Mouse (Mus musculus): ENCODE data around the gene Trak1.

The Trak1 gene

DNA sequence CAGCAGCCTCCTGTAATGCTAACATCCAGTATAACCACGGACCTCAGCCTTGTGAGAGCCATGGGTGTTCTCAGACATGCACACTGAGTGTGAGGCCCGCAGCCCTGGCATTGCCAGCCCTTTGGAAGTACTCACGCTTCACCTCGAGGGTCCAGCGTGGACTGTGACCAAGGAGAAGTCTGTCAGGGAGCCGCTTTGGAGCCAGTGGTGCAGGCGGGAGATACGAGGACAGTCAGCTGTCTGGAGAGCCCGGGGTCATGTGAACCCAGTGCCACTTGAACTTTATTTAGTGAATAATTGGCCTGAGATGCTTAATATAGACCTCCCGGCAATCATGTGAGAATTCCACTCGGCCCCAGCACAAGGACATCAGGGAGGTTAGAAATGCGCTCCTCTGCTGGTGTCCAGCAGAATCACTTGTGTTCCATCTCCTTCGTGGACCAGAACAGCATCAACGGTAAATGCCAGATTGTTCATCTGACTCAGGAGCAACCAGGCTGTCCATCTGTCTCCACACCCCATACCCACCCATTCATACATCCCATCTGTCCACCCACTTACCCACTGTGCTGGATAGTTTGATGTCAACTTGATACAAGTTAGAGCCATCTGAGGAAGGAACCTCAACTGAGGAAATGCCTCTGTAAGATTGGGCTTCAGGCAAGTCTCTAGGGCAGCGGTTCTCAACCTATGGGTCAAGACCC is 48.3 kb downstream of the Trak1 start:
- no peak for DNase-seq (ENCODE audit: low read depth, low spot score)

DNA sequence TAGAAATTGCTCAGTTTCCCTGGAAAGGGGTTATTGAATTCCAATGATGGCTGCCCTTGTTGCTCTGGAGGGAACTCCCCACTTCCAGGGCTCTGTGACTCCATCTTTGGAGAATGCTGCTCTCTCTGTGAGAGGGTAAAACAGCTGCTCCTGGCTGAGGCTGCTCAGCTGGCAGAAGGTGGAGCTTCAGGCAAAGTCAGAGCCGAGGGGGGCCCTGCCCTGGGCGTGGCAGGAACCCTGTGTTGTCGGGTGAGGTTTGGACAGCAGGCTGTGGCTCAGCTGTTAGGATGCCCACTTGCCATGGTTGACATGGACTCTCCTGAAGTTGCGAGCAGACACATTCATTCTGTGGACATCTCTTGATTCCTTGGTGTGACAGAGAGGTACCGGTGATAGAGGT is 49.3 kb downstream of the Trak1 start:
- no peak for DNase-seq (ENCODE audit: low read depth, low spot score)

DNA sequence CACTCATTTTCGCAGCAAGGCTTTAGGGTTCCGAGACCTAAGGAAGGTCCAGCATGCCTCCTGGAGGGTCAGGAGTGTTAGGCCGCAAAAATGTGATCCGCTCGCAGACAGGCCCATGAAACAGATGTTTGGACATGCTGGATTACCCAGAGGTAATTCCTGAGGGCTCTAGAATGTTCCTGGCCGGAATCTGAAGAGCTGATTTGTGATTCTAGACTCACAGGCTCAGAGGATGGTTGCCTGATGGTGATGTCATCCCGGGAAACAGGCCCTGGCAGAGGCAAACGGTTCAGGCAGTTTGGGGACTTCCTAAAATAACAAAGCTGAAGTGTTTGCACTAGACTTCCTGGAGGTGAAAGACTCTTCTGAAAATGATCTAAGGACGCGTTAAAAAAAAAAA is 50.7 kb downstream of the Trak1 start:
- no peak for DNase-seq (ENCODE audit: low read depth, low spot score)

DNA sequence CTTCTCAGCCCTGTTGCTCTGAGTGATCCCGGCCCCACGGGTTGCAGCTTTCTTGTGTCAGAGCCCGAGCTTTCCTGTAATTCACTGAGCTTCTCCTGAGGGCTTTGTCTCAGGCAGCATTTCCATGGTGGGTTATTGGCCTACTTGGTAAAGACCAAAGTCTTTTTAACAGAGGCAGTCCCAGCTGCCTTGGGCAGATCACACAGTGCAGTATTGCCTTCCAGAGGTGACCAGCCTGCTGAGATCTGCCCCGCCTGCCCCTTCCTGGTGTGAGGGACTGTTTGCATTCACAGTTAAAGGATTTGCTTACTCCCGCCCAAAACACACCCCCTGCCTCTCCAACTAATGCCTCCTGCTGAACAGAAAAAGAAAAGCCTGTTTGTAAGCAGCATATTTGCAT is 51.2 kb downstream of the Trak1 start:
- no peak for DNase-seq (ENCODE audit: low read depth, low spot score)

DNA sequence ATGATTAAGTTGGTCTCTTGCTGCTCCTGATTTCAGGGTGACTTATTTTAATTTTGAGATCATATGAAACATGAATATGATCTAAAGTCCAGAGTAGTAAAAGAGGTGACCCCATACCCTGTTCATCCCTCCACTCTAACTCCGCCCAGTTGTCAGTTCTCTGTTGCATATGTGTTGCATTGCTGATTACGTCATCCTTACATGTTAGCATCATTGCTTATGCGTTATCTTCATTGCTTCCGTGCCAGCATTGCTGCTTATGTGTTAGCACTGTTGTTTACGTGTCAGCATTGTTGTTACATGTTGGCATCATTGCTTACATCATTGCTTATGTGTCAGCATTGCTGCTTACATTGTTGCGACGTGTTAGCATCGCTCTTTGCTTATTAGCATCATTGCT is 51.8 kb downstream of the Trak1 start:
- DNase-seq (ENCODE audit: low read depth, low spot score): no peak

DNA sequence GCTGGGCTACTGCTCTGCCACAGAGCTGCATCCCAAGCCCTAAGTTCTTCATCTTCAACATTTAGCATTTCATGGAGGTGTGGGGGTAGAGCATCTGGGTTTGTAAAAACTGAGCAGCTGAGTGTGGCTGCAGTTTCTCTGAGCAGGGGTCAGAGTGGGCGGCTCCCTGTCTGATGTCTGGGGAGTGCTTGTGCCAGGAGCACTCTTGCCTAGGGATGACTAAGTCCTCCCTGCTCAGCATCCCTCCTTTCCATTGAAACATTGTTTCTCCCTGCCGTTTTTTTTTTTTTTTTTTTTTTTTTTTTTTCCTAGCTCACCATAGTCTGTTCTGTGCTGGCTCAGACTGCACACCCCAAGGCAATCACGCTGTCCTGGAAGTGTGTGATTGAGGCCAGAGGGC is 53.3 kb downstream of the Trak1 start:
- DNase-seq (ENCODE audit: low read depth, low spot score): no peak

DNA sequence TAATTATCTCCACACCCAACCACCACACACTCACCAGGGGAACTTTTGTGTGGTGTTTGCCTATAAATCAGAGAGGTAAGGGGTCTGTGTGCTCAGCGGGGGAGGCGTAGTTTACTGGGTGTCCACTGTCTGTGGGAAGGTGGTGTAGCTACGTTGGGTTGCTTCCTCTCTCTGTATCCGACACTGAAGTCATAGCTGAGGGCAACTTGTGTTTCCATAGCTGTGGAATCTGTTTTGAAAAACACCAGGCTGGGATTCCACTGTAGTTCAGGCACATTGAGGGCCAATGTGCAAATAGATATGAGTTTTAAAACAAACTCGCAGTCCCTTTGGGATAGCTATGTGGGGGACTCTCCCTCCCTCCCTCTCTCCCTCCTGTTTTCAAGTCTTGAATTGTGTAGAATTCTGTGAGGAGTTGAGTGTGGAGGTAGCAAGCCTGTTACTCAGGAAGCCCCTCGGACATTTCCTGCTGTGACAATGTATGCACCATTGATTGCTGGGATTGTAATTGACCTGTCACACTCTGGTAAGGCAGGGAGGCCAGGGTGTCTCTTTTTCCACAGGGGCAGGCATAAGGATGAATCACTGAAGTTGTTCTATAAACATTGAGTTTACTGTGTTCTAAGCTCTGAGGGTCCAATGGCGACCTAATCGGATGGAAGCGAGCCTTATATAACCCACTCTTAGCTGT is 54.2 kb downstream of the Trak1 start:
- no peak for DNase-seq (ENCODE audit: low read depth, low spot score)

DNA sequence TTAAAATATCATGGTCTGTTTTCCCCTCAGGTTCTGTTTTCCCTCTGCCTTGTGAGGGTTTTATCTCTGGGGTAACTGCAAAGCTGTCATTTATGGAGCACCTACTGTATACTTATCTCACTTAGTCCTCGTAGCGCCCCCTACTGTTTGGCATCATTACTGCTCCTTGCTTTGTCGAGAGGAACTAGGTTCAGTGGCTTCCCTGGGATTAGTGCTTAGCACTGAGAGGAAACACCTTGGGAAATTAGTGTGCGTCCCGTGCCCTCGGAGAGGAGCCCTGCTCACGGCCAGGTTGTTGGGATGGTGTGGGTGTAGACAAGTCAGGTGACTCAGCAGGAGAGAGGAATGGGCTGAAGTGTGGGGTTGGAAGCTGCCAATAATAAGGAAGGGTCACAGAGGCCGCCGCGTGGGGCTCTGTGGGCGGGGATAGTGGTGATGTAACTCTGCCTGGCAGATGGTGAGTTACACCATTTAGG is 54.9 kb downstream of the Trak1 start:
- no peak for DNase-seq (ENCODE audit: low read depth, low spot score)

DNA sequence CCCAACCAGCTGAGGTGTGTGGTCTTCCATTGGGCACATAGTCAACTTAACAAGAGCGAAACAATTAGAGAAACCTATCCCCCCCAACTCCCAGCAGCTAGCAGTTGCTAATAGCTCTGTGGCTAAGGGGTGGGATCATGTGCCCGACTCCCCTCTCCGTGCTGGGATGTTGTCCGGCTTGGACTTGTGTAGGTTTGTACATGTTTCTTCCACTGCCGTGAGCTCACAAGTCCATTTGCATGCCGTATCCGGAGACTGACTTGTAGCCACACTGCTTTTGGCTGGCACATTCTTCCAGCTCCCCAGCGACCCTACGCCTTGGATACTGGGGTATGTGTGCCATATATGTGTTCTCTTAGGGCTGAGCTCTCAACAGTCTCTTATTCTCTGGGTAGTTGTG is 55.4 kb downstream of the Trak1 start:
- no peak for DNase-seq (ENCODE audit: low read depth, low spot score)

DNA sequence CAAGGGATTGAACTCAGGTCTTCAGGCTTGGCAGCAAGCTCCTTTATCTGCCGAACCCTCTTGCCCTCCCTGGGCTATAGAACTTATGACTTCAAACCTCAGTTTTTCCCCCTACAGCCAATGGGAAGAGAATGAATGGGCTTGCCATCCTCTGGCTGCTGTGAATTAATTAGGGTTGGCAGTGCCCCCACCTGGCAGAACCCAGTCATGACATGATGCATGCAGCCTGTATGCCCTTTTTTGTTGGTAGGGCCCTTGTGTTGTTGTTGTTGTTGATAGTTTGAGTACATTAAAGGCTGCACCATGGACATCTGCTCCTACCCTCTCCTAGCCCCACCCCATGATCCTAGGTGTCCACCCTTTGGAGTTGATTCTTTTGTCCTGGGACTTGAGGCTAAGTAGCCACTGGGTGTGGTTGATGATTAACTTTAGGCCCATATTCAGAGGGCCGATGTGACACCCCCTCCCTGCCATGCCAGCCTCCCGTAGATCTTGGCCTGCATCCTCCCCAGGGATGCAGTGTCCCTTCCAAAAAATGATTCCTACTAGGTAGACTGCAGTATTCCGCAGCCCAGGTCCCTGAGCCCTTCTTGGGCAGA is 57.6 kb downstream of the Trak1 start:
- no peak for DNase-seq (ENCODE audit: low read depth, low spot score)

DNA sequence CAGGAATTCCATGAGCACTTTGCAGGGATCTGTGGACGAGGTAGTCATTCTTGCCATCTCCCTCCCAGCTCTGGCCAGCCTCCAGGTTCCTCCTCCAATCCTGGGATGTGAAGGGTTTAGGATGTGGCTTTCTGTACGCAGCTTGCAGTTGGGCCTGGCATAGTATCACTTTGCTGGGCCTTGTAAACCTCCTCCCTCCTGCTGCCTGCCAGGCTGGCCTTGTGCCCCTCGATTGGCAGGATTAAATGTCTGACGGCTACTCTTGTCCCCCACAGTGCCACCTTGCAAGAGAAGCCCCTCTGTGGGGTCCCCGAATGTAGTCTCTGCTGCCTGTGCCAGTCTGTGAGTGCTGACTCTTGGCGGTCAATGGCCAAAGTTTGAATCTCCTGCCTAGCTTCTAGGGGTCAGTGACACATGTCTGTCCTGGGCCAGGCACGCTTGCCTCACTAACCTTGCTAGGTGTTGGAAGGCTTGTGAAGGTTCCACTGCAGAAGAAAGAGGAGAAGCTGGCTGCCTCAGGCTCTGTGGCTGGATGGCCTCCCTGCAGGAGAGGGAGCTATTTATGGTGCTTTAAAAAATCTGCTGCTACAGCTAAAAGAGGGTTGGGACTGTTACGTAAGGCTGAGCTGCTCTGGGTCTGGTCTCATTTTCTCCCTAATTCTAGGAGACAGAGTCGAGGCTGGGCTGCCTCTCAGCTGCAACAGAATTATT is 58.3 kb downstream of the Trak1 start:
- DNase-seq (ENCODE audit: low read depth, low spot score): no peak

DNA sequence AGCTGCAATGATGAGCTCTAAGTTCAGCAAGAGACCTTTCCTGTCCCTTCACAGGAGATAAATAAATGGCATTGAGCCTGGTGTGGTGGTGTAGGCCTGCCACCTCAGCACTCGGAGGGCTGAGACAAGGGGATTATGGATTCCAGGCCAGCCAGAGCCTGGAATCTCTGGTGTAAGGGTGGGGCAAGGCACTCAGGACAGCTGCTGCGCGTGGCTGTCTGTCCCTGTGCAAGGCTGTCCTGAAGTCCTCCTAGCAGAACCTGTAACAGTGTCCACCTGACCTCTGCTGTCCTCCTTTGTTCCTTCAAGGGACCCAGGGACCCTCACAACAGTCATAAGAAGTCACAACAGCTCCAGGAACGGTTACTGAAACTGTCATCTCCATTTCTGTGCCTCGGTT is 59.8 kb downstream of the Trak1 start:
- no peak for DNase-seq (ENCODE audit: low read depth, low spot score)

DNA sequence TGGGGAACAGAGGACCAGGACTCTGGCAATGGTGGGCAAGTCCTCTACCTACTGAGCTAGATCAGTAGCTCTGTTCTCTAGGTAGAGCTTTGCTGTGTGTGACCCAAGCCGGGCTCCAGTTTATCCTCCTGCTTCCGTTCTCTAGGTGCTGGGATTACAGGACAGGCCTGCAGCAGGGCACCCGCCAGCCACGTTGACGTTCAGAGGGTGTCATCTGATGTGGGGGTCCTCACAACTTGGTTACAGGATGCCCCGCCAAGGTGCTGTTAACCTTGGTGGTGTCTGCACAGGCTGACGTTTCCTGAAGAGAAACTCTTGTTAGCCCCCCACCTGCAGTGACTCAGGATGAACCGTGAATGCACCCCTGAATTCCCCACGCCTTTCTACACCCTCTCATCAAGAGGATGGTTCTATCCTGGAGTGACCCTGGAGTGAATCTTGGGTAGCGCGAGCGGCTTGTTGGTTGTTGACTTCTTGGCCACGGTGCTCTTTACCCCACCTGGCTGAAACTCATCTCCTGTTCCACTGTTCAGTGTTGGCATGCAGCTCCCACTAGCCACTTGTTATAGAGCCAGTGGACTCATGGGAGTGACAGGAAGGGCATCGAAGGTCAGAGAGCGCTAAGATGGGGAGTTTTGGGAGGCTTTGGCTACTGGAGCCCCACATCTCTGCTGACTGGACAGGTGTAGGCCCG is 60.4 kb downstream of the Trak1 start:
- DNase-seq (ENCODE audit: low read depth, low spot score): no peak

DNA sequence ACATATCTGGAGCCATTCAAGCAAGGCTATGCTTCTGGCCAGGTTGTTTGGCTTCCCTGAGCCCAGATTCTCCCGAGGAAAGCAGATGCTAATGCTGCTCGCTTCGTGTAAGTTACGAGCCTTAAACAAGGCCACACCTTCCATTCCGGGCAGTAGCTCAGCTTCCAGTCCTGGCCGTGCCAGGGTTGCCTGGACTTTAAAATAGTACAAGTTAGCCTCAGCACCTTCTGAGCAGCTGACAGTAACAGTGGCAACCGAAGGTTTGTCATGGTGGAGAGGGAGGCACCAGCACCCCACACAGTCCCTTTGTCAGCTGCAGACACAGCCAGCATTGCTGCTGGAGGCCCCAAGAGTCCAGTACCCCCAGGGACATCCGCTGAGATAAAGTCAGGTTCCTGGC is 61.1 kb downstream of the Trak1 start:
- DNase-seq (ENCODE audit: low read depth, low spot score): no peak

DNA sequence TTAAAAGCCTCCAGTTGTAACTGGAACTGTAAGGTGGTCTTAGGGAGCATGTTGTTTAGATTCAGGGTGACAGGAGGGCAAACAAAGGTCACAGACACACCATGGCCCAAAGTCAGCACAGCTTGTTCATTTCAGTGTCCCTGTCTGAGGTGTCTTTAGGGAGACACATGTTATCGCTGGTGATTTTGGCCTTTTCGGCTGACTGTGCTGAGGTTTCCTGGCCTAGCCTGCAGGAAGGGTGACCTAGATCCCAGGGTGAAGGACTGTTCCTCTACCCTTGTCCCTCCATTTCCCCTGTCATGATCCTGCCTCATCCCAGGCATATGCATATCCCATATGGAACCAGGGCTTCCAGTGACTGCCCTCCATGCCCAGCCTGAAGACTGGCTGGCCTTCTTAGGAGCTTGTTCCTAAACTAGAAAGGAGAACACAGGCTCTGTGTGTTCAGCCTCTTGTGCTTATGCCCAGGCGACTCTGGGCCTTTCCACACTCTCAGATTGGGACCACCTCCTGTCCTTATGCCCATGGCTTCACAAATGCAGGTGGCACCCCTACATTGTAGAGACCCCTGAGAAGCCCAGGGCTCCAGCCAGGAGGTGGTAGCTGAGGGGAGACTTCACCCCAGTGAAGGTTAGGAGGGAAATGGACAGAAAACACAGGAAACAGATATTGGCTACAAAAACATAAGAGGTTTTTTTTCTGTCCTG is 62.1 kb downstream of the Trak1 start:
- no peak for DNase-seq (ENCODE audit: low read depth, low spot score)

DNA sequence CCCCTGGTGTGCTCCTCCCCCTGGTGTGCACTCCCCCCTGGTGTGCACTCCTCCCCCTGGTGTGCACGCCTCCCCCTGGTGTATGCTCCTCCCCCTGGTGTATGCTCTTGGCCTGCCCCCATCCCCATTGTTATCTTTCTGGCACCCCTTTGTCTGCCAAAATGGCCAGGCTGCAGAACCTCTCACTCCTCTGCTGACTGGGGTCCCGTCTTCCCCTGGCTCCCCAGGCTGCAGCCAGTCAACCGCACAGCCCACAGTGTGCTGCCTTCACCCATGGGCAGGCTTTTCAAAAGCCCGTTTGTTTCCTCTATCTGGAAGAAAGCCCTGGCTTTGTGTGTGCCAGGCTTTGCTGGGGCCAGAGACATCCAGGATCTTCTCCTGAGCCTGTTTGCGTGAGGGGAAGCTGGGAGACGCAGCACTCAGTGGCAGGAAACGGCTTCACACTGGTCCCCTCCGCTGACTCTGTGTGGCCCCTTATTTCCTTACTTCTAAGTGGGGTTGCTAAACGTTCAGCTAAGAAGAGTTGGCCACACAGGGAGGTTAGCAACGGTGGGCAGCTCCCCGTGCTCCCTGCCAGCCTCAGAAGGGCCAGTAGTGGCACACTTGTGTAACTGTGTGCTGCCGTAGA is 63.1 kb downstream of the Trak1 start:
- no peak for DNase-seq (ENCODE audit: low read depth, low spot score)

DNA sequence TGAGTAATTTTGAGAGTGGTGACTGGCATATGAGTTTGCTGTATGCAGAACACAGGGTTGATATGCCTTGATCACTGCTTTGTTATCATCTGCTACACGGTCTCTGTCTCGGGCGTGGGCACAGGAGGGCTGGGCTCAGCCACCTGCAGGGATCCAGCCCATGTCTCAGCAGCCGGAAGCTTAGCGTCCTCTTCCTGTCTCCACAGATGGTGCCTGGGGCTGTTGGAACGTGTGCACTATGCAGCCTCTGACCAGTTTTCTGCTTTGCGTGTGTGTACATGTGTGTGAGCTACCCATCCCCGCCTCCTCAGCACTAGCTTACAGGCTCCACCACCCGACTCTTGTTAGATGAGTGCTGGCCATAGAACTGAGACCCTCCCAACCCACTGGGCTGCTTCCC is 63.7 kb downstream of the Trak1 start:
- no peak for DNase-seq (ENCODE audit: low read depth, low spot score)

DNA sequence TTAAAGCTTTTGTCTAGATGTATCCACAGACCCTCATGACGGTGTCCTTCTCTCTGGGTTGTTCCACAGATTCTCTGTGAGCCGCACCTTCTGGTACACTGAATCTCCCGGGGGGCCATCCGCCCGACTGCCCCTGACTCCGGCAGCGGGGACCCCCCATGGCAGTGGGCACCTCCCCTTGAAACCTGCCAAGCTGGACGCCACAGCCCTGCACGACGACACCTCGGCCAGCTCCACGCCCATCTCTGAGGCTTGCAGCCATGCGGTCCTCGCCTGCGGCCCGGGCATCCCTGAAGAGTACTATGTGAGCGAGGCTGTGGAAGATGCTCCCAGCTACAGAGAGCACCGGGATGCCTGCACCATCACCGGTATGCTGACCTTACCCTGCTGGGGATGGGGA is 66.6 kb downstream of the Trak1 start:
- DNase-seq (ENCODE audit: low read depth, low spot score): no peak

DNA sequence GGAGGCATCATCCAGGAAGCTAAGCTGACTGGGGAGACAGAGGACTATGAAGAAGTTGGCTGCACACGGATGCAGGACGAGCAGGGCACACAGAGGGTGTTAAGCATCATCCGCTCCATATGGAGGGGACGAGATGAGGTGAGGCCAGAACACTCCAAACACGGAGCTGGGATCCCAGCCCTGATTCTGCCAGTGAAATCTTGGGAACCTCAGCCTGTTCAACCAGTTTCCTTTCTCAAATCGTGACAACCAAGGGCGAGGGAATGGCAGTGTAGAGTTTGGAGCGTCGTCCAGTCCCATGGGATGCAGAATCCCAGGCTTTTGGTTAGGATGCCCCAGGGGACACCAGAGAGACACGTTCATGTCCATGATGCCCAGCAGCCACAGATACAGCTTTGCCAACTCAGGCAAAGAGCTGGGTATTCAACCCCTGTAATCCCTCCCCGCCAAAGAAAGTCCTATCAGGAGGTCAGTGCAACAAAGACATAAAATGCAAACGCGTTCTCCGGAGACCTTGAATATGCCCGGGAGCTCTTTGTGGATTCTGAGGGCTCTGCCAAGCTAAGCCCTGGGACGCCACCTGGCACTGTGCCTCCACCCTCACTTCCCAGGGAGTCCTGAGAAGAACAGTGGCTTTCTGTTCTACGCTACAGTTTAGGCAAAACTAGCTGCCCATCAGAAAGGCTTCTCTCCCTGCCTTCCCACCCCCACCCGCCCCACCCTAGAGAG is 69.0 kb downstream of the Trak1 start:
- DNase-seq (ENCODE audit: low read depth, low spot score): no peak

DNA sequence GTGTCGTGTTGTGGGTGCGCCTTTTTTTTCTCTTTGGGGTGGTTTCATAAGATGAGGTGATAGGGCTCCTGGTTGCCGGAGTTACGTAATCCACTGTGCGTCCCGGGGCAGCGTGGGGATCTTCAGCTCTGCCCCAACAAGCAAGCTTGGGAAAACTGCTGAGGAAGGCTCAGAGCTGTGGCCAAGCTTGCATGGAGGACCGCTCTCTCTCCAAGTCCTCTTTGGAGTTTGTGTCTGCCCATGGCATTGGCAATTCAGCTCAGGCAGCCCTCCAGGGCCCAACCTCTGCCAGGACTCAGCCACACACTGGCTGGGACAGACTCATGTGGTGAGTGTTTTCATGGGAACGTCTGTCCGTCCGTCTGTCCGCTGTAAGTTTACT is 69.6 kb downstream of the Trak1 start:
- no peak for DNase-seq (ENCODE audit: low read depth, low spot score)
